8 mouse cellular contexts compared by ENCODE assay signal in the genomic region with DNA sequence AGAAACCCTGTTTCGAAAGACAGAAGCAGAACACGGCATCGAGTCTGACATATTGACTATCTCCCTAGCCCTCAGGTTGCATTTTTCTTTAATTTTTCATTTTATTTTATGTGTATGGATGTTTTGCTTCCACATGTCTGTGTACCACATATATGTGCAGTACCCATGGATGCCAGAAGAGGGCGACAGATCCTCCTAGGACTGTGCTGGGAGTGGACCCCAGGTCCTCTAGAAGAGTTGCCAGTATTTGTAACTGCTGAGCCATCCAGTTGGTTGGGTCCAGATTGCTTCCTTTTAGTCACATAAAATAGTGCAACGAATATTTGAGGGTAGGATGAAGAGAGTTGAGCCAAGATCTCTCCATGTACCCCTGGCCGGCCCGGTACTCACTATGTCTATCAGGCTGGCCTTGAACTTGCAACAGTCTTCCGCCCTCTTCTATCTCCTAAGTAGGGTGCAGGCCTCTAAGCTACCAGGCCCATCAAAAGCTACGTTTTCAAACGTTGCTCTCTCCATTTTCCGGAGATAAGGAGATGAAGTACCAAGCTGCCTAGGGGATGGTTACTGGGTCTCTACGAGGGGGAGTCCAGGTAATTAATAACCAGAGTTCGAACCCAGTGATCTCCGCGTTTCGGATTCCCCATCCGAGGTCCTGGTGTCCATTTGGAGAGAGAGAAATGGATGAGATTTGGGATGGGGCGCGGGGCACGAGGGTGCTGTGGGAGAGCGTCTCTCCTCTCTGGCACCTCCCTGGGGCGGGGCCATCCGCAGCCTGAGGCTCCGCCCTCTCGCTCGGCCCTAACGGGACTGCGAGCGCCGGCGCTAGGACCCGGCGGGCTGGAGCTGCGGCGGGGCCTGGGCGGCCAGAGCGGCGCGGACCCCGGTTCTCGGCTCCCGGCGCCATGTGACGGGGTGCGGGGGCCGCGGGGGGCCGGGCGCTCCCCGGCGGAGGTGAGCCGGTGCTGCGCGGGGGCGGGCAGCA. TPM values are rescaled to one million over a fixed set of nuclear protein-coding genes. Genes with fewer than 3 reads are reported as not detected.
DNase-seq lines count a peak whose midpoint lies in the region; ATAC-seq and TF ChIP-seq lines count a peak whose summit lies in the region.

No protein-coding gene starts in this region.

- H3K4me3 ChIP-seq in embryonic facial prominence, embryonic 10.5 days: peak overlapping the region; percentile 81
- peak overlapping the region; percentile 72 for H3K4me3 ChIP-seq in heart, adult 2 months
- peak overlapping the region; percentile 65 for H3K4me3 ChIP-seq in kidney, adult 2 months (ENCODE audit: insufficient read depth, low read depth, low read length)
- peak overlapping the region; percentile 79 for H3K4me3 ChIP-seq in liver, adult 2 months (ENCODE audit: insufficient read depth, low read depth, low read length)
- peak overlapping the region; percentile 66 for H3K4me3 ChIP-seq in myocyte
- peak overlapping the region; percentile 70 for H3K4me3 ChIP-seq in stomach, embryonic 15.5 days (replicated peaks)

- no peaks in the 10 kb centered on the region for H3K36me3 ChIP-seq in embryonic facial prominence, embryonic 10.5 days (replicated peaks)
- no peaks in the 10 kb centered on the region for H3K36me3 ChIP-seq in heart, adult 2 months (ENCODE audit: control insufficient read depth, insufficient read depth, low read length)
- no peaks in the 10 kb centered on the region for H3K36me3 ChIP-seq in kidney, adult 2 months (ENCODE audit: control insufficient read depth, insufficient read depth, low read length)
- H3K36me3 ChIP-seq in liver, adult 2 months (ENCODE audit: control insufficient read depth, insufficient read depth, low read length): no peaks in the 10 kb centered on the region
- no peaks in the 10 kb centered on the region for H3K36me3 ChIP-seq in myocyte (ENCODE audit: control insufficient read depth, insufficient read depth)
- no peaks in the 10 kb centered on the region for H3K36me3 ChIP-seq in stomach, embryonic 15.5 days

- WGBS in embryonic facial prominence, embryonic 10.5 days: 11% methylated on average over 55 of the region's 55 CpGs
- 15% methylated on average over 52 of the region's 55 CpGs for WGBS in heart, adult 2 months
- WGBS in kidney, adult 2 months: 13% methylated on average over 53 of the region's 55 CpGs
- 14% methylated on average over 54 of the region's 55 CpGs for WGBS in liver, adult 2 months
- WGBS in stomach, embryonic 15.5 days: 10% methylated on average over 55 of the region's 55 CpGs

- TF ChIP-seq EP300 in heart, adult 2 months (IDR thresholded peaks at IDR 0.05; ENCODE audit: insufficient read depth, low read depth, low read length): no peak

- peak; percentile 86 to 87 for DNase-seq in B cell, adult 2 months
- DNase-seq in adrenal gland, postnatal 14 days: peak; percentile 94
- DNase-seq in embryonic facial prominence, embryonic 10.5 days (ENCODE audit: low spot score): peak; percentile 90
- DNase-seq in heart, adult 2 months: peak; percentile 92 to 94
- DNase-seq in kidney, adult 2 months: peak; percentile 81
- DNase-seq in liver, adult 2 months (ENCODE audit: extremely low read depth, low read depth, low spot score): peak; percentile 49

- no peaks in the 10 kb centered on the region for H3K9me3 ChIP-seq in embryonic facial prominence, embryonic 10.5 days
- H3K9me3 ChIP-seq in stomach, embryonic 15.5 days: no peaks in the 10 kb centered on the region

- peak overlapping the region; percentile 91 for H3K27ac ChIP-seq in embryonic facial prominence, embryonic 10.5 days (replicated peaks)
- H3K27ac ChIP-seq in heart, adult 2 months: peak overlapping the region; percentile 93
- no peak overlapping the region for H3K27ac ChIP-seq in kidney, adult 2 months (ENCODE audit: insufficient read depth, low read depth, low read length)
- H3K27ac ChIP-seq in liver, adult 2 months (replicated peaks; ENCODE audit: insufficient read depth, low read depth, low read length): no peak overlapping the region
- peak overlapping the region; percentile 46 for H3K27ac ChIP-seq in stomach, embryonic 15.5 days

- H3ac ChIP-seq in myocyte (ENCODE audit: control insufficient read depth, insufficient read length): peak overlapping the region; percentile 25

- peak; percentile 77 for TF ChIP-seq CTCF in heart, adult 2 months (IDR thresholded peaks at IDR 0.05)
- TF ChIP-seq CTCF in kidney, adult 2 months (conservative IDR thresholded peaks at IDR 0.05; ENCODE audit: insufficient read depth, insufficient read length, low read depth, low read length): peak; percentile 51
- TF ChIP-seq CTCF in liver, adult 2 months (IDR thresholded peaks at IDR 0.05; ENCODE audit: low read depth, low read length): peak; percentile 58

- peak overlapping the region; percentile 74 for H3K9ac ChIP-seq in heart, adult 2 months (ENCODE audit: low read depth, low read length)
- H3K9ac ChIP-seq in liver, adult 2 months (ENCODE audit: low read depth, low read length): peak overlapping the region; percentile 85
- peak overlapping the region; percentile 65 for H3K9ac ChIP-seq in stomach, embryonic 15.5 days

- TF ChIP-seq POLR2A in heart, adult 2 months (IDR thresholded peaks at IDR 0.05; ENCODE audit: insufficient read depth, low read depth, low read length): no peak
- no peak for TF ChIP-seq POLR2A in kidney, adult 2 months (IDR thresholded peaks at IDR 0.05; ENCODE audit: low read depth, low read length)
- TF ChIP-seq POLR2A in liver, adult 2 months (IDR thresholded peaks at IDR 0.05; ENCODE audit: extremely low read depth, insufficient read depth, low read length): 0 out of 2 replicates have a peak, but pooled peaks have one; percentile 8
- peak; percentile 47 for TF ChIP-seq POLR2A in myocyte (IDR thresholded peaks at IDR 0.05; ENCODE audit: insufficient read length, low read depth)

- 0 out of 2 replicates have a peak, but pooled peaks cover 6% of the 10 kb centered on the region for H3K27me3 ChIP-seq in embryonic facial prominence, embryonic 10.5 days (replicated peaks; ENCODE audit: low read depth, poor library complexity, severe bottlenecking)
- no peaks in the 10 kb centered on the region for H3K27me3 ChIP-seq in heart, adult 2 months (ENCODE audit: control insufficient read depth, insufficient read depth, low read length)
- no peaks in the 10 kb centered on the region for H3K27me3 ChIP-seq in kidney, adult 2 months (replicated peaks; ENCODE audit: control insufficient read depth, insufficient read depth, low read length)
- no peaks in the 10 kb centered on the region for H3K27me3 ChIP-seq in liver, adult 2 months (ENCODE audit: control insufficient read depth, insufficient read depth, low read length)
- no peaks in the 10 kb centered on the region for H3K27me3 ChIP-seq in myocyte (ENCODE audit: control insufficient read depth, insufficient read depth, insufficient read length)
- H3K27me3 ChIP-seq in stomach, embryonic 15.5 days (replicated peaks): 0 out of 2 replicates have a peak, but pooled peaks cover 2% of the 10 kb centered on the region

- H3K4me2 ChIP-seq in myocyte (ENCODE audit: low read depth): peak overlapping the region; percentile 94
- H3K4me2 ChIP-seq in stomach, embryonic 15.5 days: peak overlapping the region; percentile 91

- H3K79me2 ChIP-seq in heart, adult 2 months (replicated peaks; ENCODE audit: control insufficient read depth, insufficient read depth, low read length): no peaks in the 10 kb centered on the region
- no peaks in the 10 kb centered on the region; the same call in 1 of the 2 replicates for H3K79me2 ChIP-seq in liver, adult 2 months (ENCODE audit: control insufficient read depth, insufficient read depth, low read length)
- H3K79me2 ChIP-seq in myocyte (ENCODE audit: control insufficient read depth, insufficient read depth): peaks cover 11% of the 10 kb centered on the region

- ATAC-seq in stomach, embryonic 15.5 days (ENCODE audit: insufficient read depth, low FRiP score, low read depth): peak; percentile 73; the same call in 1 of the 2 replicates

- H3K4me1 ChIP-seq in embryonic facial prominence, embryonic 10.5 days: peaks cover 65% of the 10 kb centered on the region
- peaks cover 8% of the 10 kb centered on the region for H3K4me1 ChIP-seq in heart, adult 2 months (ENCODE audit: control insufficient read depth, insufficient read depth, low read length)
- H3K4me1 ChIP-seq in kidney, adult 2 months (ENCODE audit: control insufficient read depth, insufficient read depth, low read length): peaks cover 2% of the 10 kb centered on the region; the same call in 1 of the 2 replicates
- H3K4me1 ChIP-seq in liver, adult 2 months (ENCODE audit: control insufficient read depth, insufficient read depth, low read length): peaks cover 16% of the 10 kb centered on the region
- peaks cover 44% of the 10 kb centered on the region for H3K4me1 ChIP-seq in stomach, embryonic 15.5 days

- intact Hi-C loops in heart, adult 2 months (cut with DNase I): no loop called here

RNA-seq across cellular contexts. Expression of gene St6galnac6, which starts 6.9 kb away (rescaled TPM):
- 54.1 and 56.5 TPM in 2 replicates for total RNA-seq in adrenal gland, postnatal 14 days (2021)
- 17.1 and 17.3 TPM in 2 replicates for polyA plus RNA-seq in embryonic facial prominence, embryonic 10.5 days (2016; fragmentation: Nextera tagmentation; extraction: Ambion mirVana)
- total RNA-seq in heart, adult 2 months (2021): 100 to 1,000 TPM; 107 to 125 TPM
- polyA plus RNA-seq in heart, adult 2 months (2012; rRNA removed): 129 and 174 TPM in 2 replicates
- polyA plus RNA-seq in kidney, adult 2 months (2012; rRNA removed): 21.1 and 23.6 TPM in 2 replicates
- total RNA-seq in liver, adult 2 months (2014; rRNA removed): 38.0 and 45.6 TPM in 2 replicates
- polyA plus RNA-seq in liver, adult 2 months (2012; rRNA removed): 90.0 and 134 TPM in 2 replicates
- polyA plus RNA-seq in myocyte (2012; fragmentation: generic; extraction: Trizol): 48.7 TPM
- polyA plus RNA-seq in stomach, embryonic 15.5 days (2015; fragmentation: Nextera tagmentation; extraction: Ambion mirVana): 17.4 and 19.7 TPM in 2 replicates

RNA-seq across cellular contexts. Expression of gene Ak1, which starts 15.1 kb away (rescaled TPM):
- 53.2 and 61.4 TPM in 2 replicates for total RNA-seq in adrenal gland, postnatal 14 days (2021)
- 20.5 and 24.7 TPM in 2 replicates for polyA plus RNA-seq in embryonic facial prominence, embryonic 10.5 days (2016; fragmentation: Nextera tagmentation; extraction: Ambion mirVana)
- total RNA-seq in heart, adult 2 months (2021): 100 to 1,000 TPM; 606 to 670 TPM
- polyA plus RNA-seq in heart, adult 2 months (2012; rRNA removed): 584 and 623 TPM in 2 replicates
- 31.6 and 47.4 TPM in 2 replicates for polyA plus RNA-seq in kidney, adult 2 months (2012; rRNA removed)
- 0.47 and 1.4 TPM in 2 replicates for total RNA-seq in liver, adult 2 months (2014; rRNA removed)
- 0.26 and 0.34 TPM in 2 replicates for polyA plus RNA-seq in liver, adult 2 months (2012; rRNA removed)
- 265 TPM for polyA plus RNA-seq in myocyte (2012; fragmentation: generic; extraction: Trizol)
- 21.8 and 22.1 TPM in 2 replicates for polyA plus RNA-seq in stomach, embryonic 15.5 days (2015; fragmentation: Nextera tagmentation; extraction: Ambion mirVana)

RNA-seq across cellular contexts. Expression of gene St6galnac4, which starts 19.6 kb away (rescaled TPM):
- 12.0 and 13.5 TPM in 2 replicates for total RNA-seq in adrenal gland, postnatal 14 days (2021)
- polyA plus RNA-seq in embryonic facial prominence, embryonic 10.5 days (2016; fragmentation: Nextera tagmentation; extraction: Ambion mirVana): 25.1 and 26.4 TPM in 2 replicates
- total RNA-seq in heart, adult 2 months (2021): 10 to 100 TPM; 16.2 to 17.8 TPM
- polyA plus RNA-seq in heart, adult 2 months (2012; rRNA removed): 25.2 and 28.6 TPM in 2 replicates
- 7.0 and 7.2 TPM in 2 replicates for polyA plus RNA-seq in kidney, adult 2 months (2012; rRNA removed)
- 0.74 and 1.2 TPM in 2 replicates for total RNA-seq in liver, adult 2 months (2014; rRNA removed)
- 2.2 and 2.5 TPM in 2 replicates for polyA plus RNA-seq in liver, adult 2 months (2012; rRNA removed)
- 75.4 TPM for polyA plus RNA-seq in myocyte (2012; fragmentation: generic; extraction: Trizol)
- 18.3 and 20.3 TPM in 2 replicates for polyA plus RNA-seq in stomach, embryonic 15.5 days (2015; fragmentation: Nextera tagmentation; extraction: Ambion mirVana)

RNA-seq across cellular contexts. Expression of gene 9430097D07Rik, which starts 31.0 kb away (rescaled TPM):
- total RNA-seq in adrenal gland, postnatal 14 days (2021): not detected in 2 replicates
- 0.11 TPM in 2 replicates for polyA plus RNA-seq in embryonic facial prominence, embryonic 10.5 days (2016; fragmentation: Nextera tagmentation; extraction: Ambion mirVana)
- total RNA-seq in heart, adult 2 months (2021): not detected
- polyA plus RNA-seq in heart, adult 2 months (2012; rRNA removed): not detected in 2 replicates
- not detected in 2 replicates for polyA plus RNA-seq in kidney, adult 2 months (2012; rRNA removed)
- total RNA-seq in liver, adult 2 months (2014; rRNA removed): not detected in 2 replicates
- not detected in 2 replicates for polyA plus RNA-seq in liver, adult 2 months (2012; rRNA removed)
- 0.04 TPM for polyA plus RNA-seq in myocyte (2012; fragmentation: generic; extraction: Trizol)
- polyA plus RNA-seq in stomach, embryonic 15.5 days (2015; fragmentation: Nextera tagmentation; extraction: Ambion mirVana): 0.09 and 0.12 TPM in 2 replicates

RNA-seq across cellular contexts. Expression of gene Pip5kl1, which starts 31.9 kb away (rescaled TPM):
- total RNA-seq in adrenal gland, postnatal 14 days (2021): 0.23 TPM in 1 of 2 replicates, not detected in the other
- polyA plus RNA-seq in embryonic facial prominence, embryonic 10.5 days (2016; fragmentation: Nextera tagmentation; extraction: Ambion mirVana): 2.0 and 2.1 TPM in 2 replicates
- not detected for total RNA-seq in heart, adult 2 months (2021)
- polyA plus RNA-seq in heart, adult 2 months (2012; rRNA removed): 0.25 TPM in 1 of 2 replicates, not detected in the other
- polyA plus RNA-seq in kidney, adult 2 months (2012; rRNA removed): 0.14 TPM in 1 of 2 replicates, not detected in the other
- not detected in 2 replicates for total RNA-seq in liver, adult 2 months (2014; rRNA removed)
- not detected in 2 replicates for polyA plus RNA-seq in liver, adult 2 months (2012; rRNA removed)
- 0.10 TPM for polyA plus RNA-seq in myocyte (2012; fragmentation: generic; extraction: Trizol)
- 0.36 and 0.61 TPM in 2 replicates for polyA plus RNA-seq in stomach, embryonic 15.5 days (2015; fragmentation: Nextera tagmentation; extraction: Ambion mirVana)

Comparison
In these comparisons a context has a peak if more than half of its experiments do, and no peak if none do; other contexts are left out.
1. H3K27ac ChIP-seq: peak in embryonic facial prominence, embryonic 10.5 days (single experiment), heart, adult 2 months (single experiment) and stomach, embryonic 15.5 days (single experiment); none in kidney, adult 2 months (single experiment) and liver, adult 2 months (single experiment).
2. POLR2A ChIP-seq: peak in liver, adult 2 months (single experiment) and myocyte (single experiment); none in heart, adult 2 months (single experiment) and kidney, adult 2 months (single experiment).
3. RNA of gene Ak1, which starts 15.1 kb away (polyA plus RNA-seq): 584 to 623 TPM in heart, adult 2 months, 265 TPM in myocyte (single experiment), 31.6 to 47.4 TPM in kidney, adult 2 months, 21.8 to 22.1 TPM in stomach, embryonic 15.5 days and 20.5 to 24.7 TPM in embryonic facial prominence, embryonic 10.5 days; 0.26 to 0.34 TPM in liver, adult 2 months; every median in the first group is over 10 times any median in the second.
4. Peak in every context shown above with its lines, with median percentiles within 50 percentile points of each other: DNase-seq, H3K4me3 ChIP-seq, H3K9ac ChIP-seq and CTCF ChIP-seq.